Mouse (Mus musculus) neural tube, embryonic 14.5 days (tissue): ENCODE results near the gene Smtnl2. TPM values are rescaled to one million over a fixed set of nuclear protein-coding genes. Genes with fewer than 3 reads are reported as not detected.

Experiments
- ATAC-seq: fragments of 200-750 bp; cut with Nextera tagmentation; 2 replicates; pipeline ENCODE4 v1.8.0; 2017; ENCODE audit warnings: low read depth, mild to moderate bottlenecking, moderate TSS enrichment, moderate library complexity
- H3K27ac ChIP-seq: fragments of 300-500 bp; sonication (generic); 2 replicates; pipeline ENCODE4 v1.5.1; 2014; ENCODE audit warnings: low read depth, mild to moderate bottlenecking, control low read depth, low read length, moderate library complexity, mixed read lengths
- H3K27me3 ChIP-seq: fragments of 300-500 bp; sonication (generic); 2 replicates; pipeline ENCODE4 v1.6.1; 2014; ENCODE audit warnings: low read length; ENCODE audit not compliant: control insufficient read depth, insufficient read depth
- H3K36me3 ChIP-seq: fragments of 300-500 bp; sonication (generic); 2 replicates; pipeline ENCODE4 v1.6.1; 2014; ENCODE audit warnings: low read length, mixed read lengths; ENCODE audit not compliant: control insufficient read depth, insufficient read depth
- H3K4me1 ChIP-seq: fragments of 300-500 bp; sonication (generic); 2 replicates; pipeline ENCODE4 v1.6.1; 2014; ENCODE audit warnings: low read length; ENCODE audit not compliant: control insufficient read depth, insufficient read depth
- H3K4me2 ChIP-seq: fragments of 300-500 bp; sonication (generic); 2 replicates; pipeline ENCODE4 v1.6.1; 2014; ENCODE audit warnings: mild to moderate bottlenecking, low read depth, low read length, control low read depth
- H3K4me3 ChIP-seq: fragments of 300-500 bp; sonication (generic); 2 replicates; pipeline ENCODE4 v1.5.1; 2014; ENCODE audit warnings: low read depth, low read length, control low read depth, mixed read lengths
- H3K9ac ChIP-seq: fragments of 300-500 bp; sonication (generic); replicated peaks from 2 replicates; pipeline ENCODE4 v1.6.1; 2014; ENCODE audit warnings: low read depth, mild to moderate bottlenecking, control low read depth, low read length, mixed read lengths
- H3K9me3 ChIP-seq: fragments of 300-500 bp; sonication (generic); 2 replicates; pipeline ENCODE4 v1.6.1; 2016; ENCODE audit warnings: low read length; ENCODE audit not compliant: control insufficient read depth
- WGBS: fragments of 180-500 bp; shearing (Covaris S2); extraction: QIAGEN DNeasy Blood & Tissue Kit; methylation state at CpG from one replicate; pipeline ENCODE4 v1.1.7; 2014; 5-methylcytosine and 5-hydroxymethylcytosine counted together
- polyA plus RNA-seq: library from polyadenylated mRNA; unstranded; fragments of >200 nt; fragmentation: Nextera tagmentation; extraction: Ambion mirVana; gene quantifications from 2 replicates; pipeline ENCODE4 v1.2.1, GENCODE M21; 2014

Smtnl2 gene
- polyA plus RNA-seq, result 3.3 and 5.3 TPM in 2 replicates

GRCm38 (mm10) chr11:72411093-72411921 lies at the start of gene Smtnl2:
Gene Smtnl2, minus strand, starts transcription at chr11:72411713.
- no peaks in the 10 kb centered on the region for H3K36me3 ChIP-seq
- peak within 1 kb of the TSS; percentile 53 for H3K4me3 ChIP-seq
- H3K27me3 ChIP-seq, result peaks cover 3% of the 10 kb centered on the region; the same call in 1 of the 2 replicates
- H3K9ac ChIP-seq, result peak within 1 kb of the TSS; percentile 59
- no peak within 1 kb of the TSS for H3K27ac ChIP-seq
- H3K4me2 ChIP-seq, result peak within 1 kb of the TSS; percentile 98
- peak; percentile 88 for ATAC-seq
- under 1% methylated on average over 86 of the region's 86 CpGs for WGBS
- no peaks in the 10 kb centered on the region for H3K9me3 ChIP-seq
- peaks cover 9% of the 10 kb centered on the region; the same call in 1 of the 2 replicates for H3K4me1 ChIP-seq

GRCm38 (mm10) chr11:72458502-72458901 lies 47.0 kb upstream of the Smtnl2 start:
- H3K9ac ChIP-seq, result no peak overlapping the region
- H3K27ac ChIP-seq, result no peak overlapping the region
- H3K4me1 ChIP-seq, result 0 out of 2 replicates have a peak, but pooled peaks cover 2% of the 10 kb centered on the region
- ATAC-seq, result no peak
- H3K36me3 ChIP-seq, result peaks cover 11% of the 10 kb centered on the region; the same call in 1 of the 2 replicates
- no peaks in the 10 kb centered on the region for H3K27me3 ChIP-seq
- 87% methylated on average over 3 of the region's 3 CpGs for WGBS
- H3K4me2 ChIP-seq, result no peak overlapping the region
- H3K4me3 ChIP-seq, result no peak overlapping the region
- no peaks in the 10 kb centered on the region for H3K9me3 ChIP-seq

GRCm38 (mm10) chr11:72457995-72458496 lies 46.5 kb upstream of the Smtnl2 start:
- H3K27ac ChIP-seq, result no peak overlapping the region
- no peak for ATAC-seq

GRCm38 (mm10) chr11:72455694-72456093 lies 44.2 kb upstream of the Smtnl2 start:
- no peaks in the 10 kb centered on the region for H3K9me3 ChIP-seq
- peak; percentile 69; the same call in 1 of the 2 replicates for ATAC-seq
- no peaks in the 10 kb centered on the region for H3K4me1 ChIP-seq
- H3K9ac ChIP-seq, result no peak overlapping the region
- H3K4me3 ChIP-seq, result no peak overlapping the region
- WGBS, result 37% methylated on average over 5 of the region's 5 CpGs
- H3K27ac ChIP-seq, result no peak overlapping the region
- no peaks in the 10 kb centered on the region for H3K27me3 ChIP-seq
- peaks cover 35% of the 10 kb centered on the region for H3K36me3 ChIP-seq
- H3K4me2 ChIP-seq, result no peak overlapping the region

More at GRCm38 (mm10) chr11:72457995-72458496, 46.5 kb upstream of the Smtnl2 start:
- Histone ChIP-seq H3K4me2 (no peak overlapping the region), H3K27me3 (no peaks in the 10 kb centered on the region), H3K4me3 (no peak overlapping the region), H3K9me3 (no peaks in the 10 kb centered on the region), H3K4me1 (0 out of 2 replicates have a peak, but pooled peaks cover 2% of the 10 kb centered on the region), H3K9ac (no peak overlapping the region), H3K36me3 (peaks cover 15% of the 10 kb centered on the region; the same call in 1 of the 2 replicates)
- WGBS, result 84% methylated on average over 12 of the region's 12 CpGs

GRCm38 (mm10) chr11:72453105-72453953 lies 41.8 kb upstream of the Smtnl2 start:
- Histone ChIP-seq H3K9me3 (no peaks in the 10 kb centered on the region), H3K4me2 (no peak overlapping the region), H3K27ac (no peak overlapping the region), H3K4me1 (no peaks in the 10 kb centered on the region), H3K36me3 (peaks cover 49% of the 10 kb centered on the region), H3K27me3 (no peaks in the 10 kb centered on the region), H3K9ac (no peak overlapping the region), H3K4me3 (no peak overlapping the region)
- WGBS, result 69% methylated on average over 15 of the region's 15 CpGs
- ATAC-seq, result no peak

- no peak for ATAC-seq
- WGBS, result 82% methylated on average over 3 of the region's 3 CpGs
- peaks cover 60% of the 10 kb centered on the region for H3K36me3 ChIP-seq
- no peak overlapping the region for H3K9ac ChIP-seq
- no peak overlapping the region for H3K4me2 ChIP-seq
- H3K27ac ChIP-seq, result no peak overlapping the region
- H3K4me3 ChIP-seq, result no peak overlapping the region
- no peaks in the 10 kb centered on the region for H3K9me3 ChIP-seq
- no peaks in the 10 kb centered on the region for H3K27me3 ChIP-seq
- H3K4me1 ChIP-seq, result no peaks in the 10 kb centered on the region
These were observed 40.7 kb upstream of the Smtnl2 start for GRCm38 (mm10) chr11:72452140-72452665.

- WGBS, result 91% methylated on average over 8 of the region's 8 CpGs
- Histone ChIP-seq H3K4me3 (no peak overlapping the region), H3K36me3 (peaks cover 89% of the 10 kb centered on the region), H3K4me2 (no peak overlapping the region), H3K27me3 (no peaks in the 10 kb centered on the region), H3K9me3 (no peaks in the 10 kb centered on the region), H3K9ac (no peak overlapping the region), H3K27ac (no peak overlapping the region), H3K4me1 (peaks cover 4% of the 10 kb centered on the region)
- ATAC-seq, result no peak
These were observed 36.0 kb upstream of the Smtnl2 start for GRCm38 (mm10) chr11:72447475-72447874.

- no peak overlapping the region for H3K27ac ChIP-seq
- H3K4me3 ChIP-seq, result no peak overlapping the region
- H3K9me3 ChIP-seq, result no peaks in the 10 kb centered on the region
- no peak overlapping the region for H3K4me2 ChIP-seq
- WGBS, result 93% methylated on average over 6 of the region's 6 CpGs
- H3K36me3 ChIP-seq, result peaks cover 83% of the 10 kb centered on the region
- H3K9ac ChIP-seq, result no peak overlapping the region
- no peaks in the 10 kb centered on the region for H3K27me3 ChIP-seq
- H3K4me1 ChIP-seq, result peaks cover 11% of the 10 kb centered on the region
- ATAC-seq, result no peak
These were observed 35.0 kb upstream of the Smtnl2 start for GRCm38 (mm10) chr11:72446311-72447105.
